Mouse (Mus musculus) lung, postnatal 4 days (tissue): Measurements from ENCODE around the gene Olfr1155.

ENCODE experiments used
- DNase-seq, 2 experiments: peaks; one replicate each; pipeline ENCODE4 v3.0.0; 2021

Olfr1155 gene

GRCm38 (mm10) chr2:87945037-87945436 is at the start of gene Olfr1155:
Gene Olfr1155, minus strand, starts transcription at chr2:87945137.
- DNase-seq, result no peak

GRCm38 (mm10) chr2:87989813-87990212 is 44.9 kb upstream of the Olfr1155 start, which contains the start of gene Olfr1158:
Gene Olfr1158, plus strand, starts transcription at chr2:87990113.
- no peak for DNase-seq

- DNase-seq, result no peak
These were observed 29.6 kb upstream of the Olfr1155 start, which contains the start of gene Olfr74 for GRCm38 (mm10) chr2:87974563-87974962. Gene Olfr74, minus strand, starts transcription at chr2:87974663.

- no peak for DNase-seq
These were observed 23.3 kb upstream of the Olfr1155 start, which contains the start of gene Olfr1157 for GRCm38 (mm10) chr2:87968199-87968598. Gene Olfr1157, minus strand, starts transcription at chr2:87968299.

- DNase-seq, result no peak
These were observed 8.1 kb upstream of the Olfr1155 start, which contains the start of gene Olfr1156 for GRCm38 (mm10) chr2:87953000-87953399. Gene Olfr1156, minus strand, starts transcription at chr2:87953100.

- DNase-seq, result no peak
These were observed 39.9 kb downstream of the Olfr1155 start, which contains the start of gene Olfr1154 for GRCm38 (mm10) chr2:87905066-87905465. Gene Olfr1154, minus strand, starts transcription at chr2:87905166.

GRCm38 (mm10) chr2:87894662-87895061 is 50.3 kb downstream of the Olfr1155 start, which contains the start of gene Olfr1153:
Gene Olfr1153, plus strand, starts transcription at chr2:87894962.
- DNase-seq, result no peak
